Mouse (Mus musculus) lung, embryonic 16.5 days (tissue): Measurements from ENCODE around the gene Iqgap1. TPM values are rescaled to one million over a fixed set of nuclear protein-coding genes. Genes with fewer than 3 reads are reported as not detected.
"Not testable (repeated sequence)": the region's sequence is repeated elsewhere in the genome, so short reads cannot be mapped to it uniquely, and the experiment has no call there.

ENCODE experiments used
- ATAC-seq: fragments of 200-750 bp; cut with Nextera tagmentation; 2 replicates; pipeline ENCODE4 v1.8.0; 2017; ENCODE audit warnings: low read depth, mild to moderate bottlenecking, moderate library complexity
- H3K27ac ChIP-seq: fragments of 300-500 bp; sonication (generic); 2 replicates; pipeline ENCODE4 v1.5.1; 2014; ENCODE audit warnings: mild to moderate bottlenecking, control low read depth, low read length
- H3K27me3 ChIP-seq: fragments of 300-500 bp; sonication (generic); 2 replicates; pipeline ENCODE4 v1.6.1; 2014; ENCODE audit warnings: low read depth, low read length, mixed read lengths; ENCODE audit not compliant: control insufficient read depth, insufficient read depth
- H3K36me3 ChIP-seq: fragments of 300-500 bp; sonication (generic); 2 replicates; pipeline ENCODE4 v1.6.1; 2014; ENCODE audit warnings: low read length; ENCODE audit not compliant: control insufficient read depth, insufficient read depth
- H3K4me1 ChIP-seq: fragments of 300-500 bp; sonication (generic); replicated peaks from 2 replicates; pipeline ENCODE4 v1.6.1; 2014; ENCODE audit warnings: low read length, mixed read lengths; ENCODE audit not compliant: control insufficient read depth, insufficient read depth
- H3K4me2 ChIP-seq: fragments of 300-500 bp; sonication (generic); 2 replicates; pipeline ENCODE4 v1.6.1; 2014; ENCODE audit warnings: low read depth, low read length, control low read depth
- H3K4me3 ChIP-seq: fragments of 300-500 bp; sonication (generic); 2 replicates; pipeline ENCODE4 v1.5.1; 2014; ENCODE audit warnings: mild to moderate bottlenecking, low read length, control low read depth
- H3K9ac ChIP-seq: fragments of 300-500 bp; sonication (generic); 2 replicates; pipeline ENCODE4 v1.6.1; 2014; ENCODE audit warnings: low read length, control low read depth
- H3K9me3 ChIP-seq: fragments of 300-500 bp; sonication (generic); 2 replicates; pipeline ENCODE4 v1.6.1; 2016; ENCODE audit warnings: low read length; ENCODE audit not compliant: control insufficient read depth
- WGBS: fragments of 180-500 bp; shearing (Covaris S2); extraction: QIAGEN DNeasy Blood & Tissue Kit; methylation state at CpG from one replicate; pipeline ENCODE4 v1.1.7; 2014; 5-methylcytosine and 5-hydroxymethylcytosine counted together
- polyA plus RNA-seq: library from polyadenylated mRNA; unstranded; fragments of >200 nt; fragmentation: Nextera tagmentation; extraction: Ambion mirVana; gene quantifications from 2 replicates; pipeline ENCODE4 v1.2.1, GENCODE M21; 2015

Gene Iqgap1
- polyA plus RNA-seq, 1 experiment from 2014 or later: 136 TPM

GRCm38 (mm10) chr7:80839755-80840154 is 14.0 kb upstream of the Iqgap1 start:
- no peak for ATAC-seq
- H3K27ac ChIP-seq: no peak overlapping the region
- no peak overlapping the region for H3K9ac ChIP-seq
- no peaks in the 10 kb centered on the region for H3K9me3 ChIP-seq
- H3K4me2 ChIP-seq: no peak overlapping the region
- H3K4me1 ChIP-seq: peaks cover 11% of the 10 kb centered on the region; the same call in 1 of the 2 replicates
- no peaks in the 10 kb centered on the region for H3K27me3 ChIP-seq
- H3K4me3 ChIP-seq: no peak overlapping the region
- H3K36me3 ChIP-seq: no peaks in the 10 kb centered on the region

- Histone ChIP-seq H3K9me3 (no peaks in the 10 kb centered on the region), H3K9ac (no peak overlapping the region), H3K4me2 (no peak overlapping the region), H3K27ac (no peak overlapping the region), H3K4me1 (peaks cover 16% of the 10 kb centered on the region), H3K36me3 (no peaks in the 10 kb centered on the region), H3K4me3 (no peak overlapping the region), H3K27me3 (no peaks in the 10 kb centered on the region)
- WGBS: 40% methylated on average over 7 of the region's 7 CpGs
- ATAC-seq: no peak
Measured at GRCm38 (mm10) chr7:80838247-80838646, 12.5 kb upstream of the Iqgap1 start.

GRCm38 (mm10) chr7:80837736-80838135 is 12.0 kb upstream of the Iqgap1 start:
- no peak for ATAC-seq
- Histone ChIP-seq H3K4me2 (no peak overlapping the region), H3K4me1 (peaks cover 16% of the 10 kb centered on the region), H3K4me3 (no peak overlapping the region), H3K36me3 (no peaks in the 10 kb centered on the region), H3K9ac (no peak overlapping the region), H3K27ac (no peak overlapping the region), H3K27me3 (no peaks in the 10 kb centered on the region), H3K9me3 (no peaks in the 10 kb centered on the region)
- WGBS: 32% methylated on average over 9 of the region's 9 CpGs

DNA sequence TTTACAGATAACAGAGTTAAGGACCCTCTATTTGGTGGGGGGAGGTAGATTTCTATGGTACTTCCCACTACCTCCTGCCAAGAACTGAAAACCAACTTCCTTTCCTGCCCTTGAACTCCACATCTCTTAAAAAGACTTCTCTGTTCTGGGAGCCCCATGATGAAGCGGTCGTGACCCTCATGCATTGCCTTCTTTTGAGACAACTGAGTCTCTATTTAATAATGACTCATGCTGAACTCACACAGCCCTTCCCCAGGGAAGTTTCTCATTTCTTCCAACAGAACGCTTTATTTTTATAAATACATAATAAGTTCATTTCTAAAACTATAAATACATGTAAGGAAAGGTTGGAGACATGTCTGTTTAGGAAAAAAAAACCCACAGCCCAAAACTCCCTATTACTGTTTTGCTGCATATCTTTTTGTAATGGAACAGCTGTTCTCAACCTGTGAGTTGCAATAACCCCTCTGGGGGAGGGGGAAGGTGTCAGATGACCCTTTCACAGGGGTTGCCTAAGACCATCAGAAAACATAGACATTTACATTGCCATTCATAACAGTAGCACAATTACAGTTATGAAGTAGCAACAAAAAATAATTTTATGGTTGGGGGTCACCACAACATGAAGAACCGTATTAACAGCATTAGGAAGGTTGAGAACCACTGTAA is 10.3 kb upstream of the Iqgap1 start:
- H3K27ac ChIP-seq: peak overlapping the region; percentile 29; the same call in 1 of the 2 replicates
- no peaks in the 10 kb centered on the region for H3K27me3 ChIP-seq
- no peak overlapping the region for H3K4me3 ChIP-seq
- H3K4me2 ChIP-seq: no peak overlapping the region
- WGBS: 52% methylated on average over 4 of the region's 4 CpGs
- no peaks in the 10 kb centered on the region for H3K36me3 ChIP-seq
- no peaks in the 10 kb centered on the region for H3K9me3 ChIP-seq
- H3K4me1 ChIP-seq: peaks cover 23% of the 10 kb centered on the region
- no peak overlapping the region for H3K9ac ChIP-seq
- no peak for ATAC-seq

DNA sequence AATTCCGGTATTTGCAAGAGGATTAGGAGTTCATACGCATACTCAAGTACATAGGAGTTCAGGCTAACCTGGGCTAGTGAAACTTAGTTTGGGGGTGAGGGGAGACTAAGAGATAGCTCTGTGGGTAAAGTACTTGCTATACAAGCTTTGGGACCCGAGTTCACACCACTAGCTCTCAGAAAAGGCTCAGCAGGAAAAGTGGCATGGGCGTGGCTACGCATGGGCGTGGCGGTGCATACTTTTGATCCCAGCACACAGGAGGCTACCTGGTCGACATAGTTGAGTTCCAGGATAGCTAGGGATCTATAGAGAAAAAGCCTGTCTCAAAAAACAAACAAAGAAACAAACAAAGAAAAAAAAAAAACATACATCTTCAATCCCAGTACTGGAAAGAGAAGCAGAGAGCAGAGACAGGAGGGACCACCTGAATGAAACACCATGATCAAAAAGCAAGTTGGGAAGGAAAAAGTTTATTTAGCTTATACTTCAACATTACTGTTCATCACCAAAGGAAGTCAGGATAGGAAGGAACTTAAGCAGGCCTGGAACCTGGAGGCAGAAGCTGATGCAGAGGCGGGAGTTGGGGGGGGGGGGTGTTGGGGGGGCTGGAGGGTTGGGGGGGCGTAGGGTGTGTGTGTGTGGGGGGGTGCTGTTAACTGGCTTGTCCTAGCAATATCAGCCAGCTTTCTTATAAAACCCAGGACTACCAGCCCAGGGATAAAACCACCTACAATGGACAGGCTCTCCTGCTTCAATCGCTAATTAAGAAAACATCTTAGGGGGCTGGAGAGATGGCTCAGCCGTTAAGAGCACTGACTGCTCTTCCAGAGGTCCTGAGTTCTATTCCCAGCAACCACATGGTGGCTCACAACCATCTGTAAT is 8.1 kb upstream of the Iqgap1 start:
- WGBS: 22% methylated on average over 12 of the region's 12 CpGs
- H3K4me1 ChIP-seq: peaks cover 21% of the 10 kb centered on the region
- ATAC-seq: peak; percentile 40; the same call in 1 of the 2 replicates
- H3K27me3 ChIP-seq: no peaks in the 10 kb centered on the region
- H3K4me3 ChIP-seq: no peak overlapping the region
- H3K27ac ChIP-seq: no peak overlapping the region
- no peak overlapping the region for H3K9ac ChIP-seq
- no peaks in the 10 kb centered on the region for H3K36me3 ChIP-seq
- no peaks in the 10 kb centered on the region for H3K9me3 ChIP-seq
- H3K4me2 ChIP-seq: no peak overlapping the region

GRCm38 (mm10) chr7:80832996-80833650 is 7.3 kb upstream of the Iqgap1 start:
- peak; percentile 80 for ATAC-seq
- H3K9me3 ChIP-seq, H3K27me3 ChIP-seq, H3K36me3 ChIP-seq, H3K9ac ChIP-seq, H3K4me3 ChIP-seq, H3K4me2 ChIP-seq: not testable (repeated sequence)
- 9% methylated on average over 13 of the region's 14 CpGs for WGBS
- H3K27ac ChIP-seq: 0 out of 2 replicates have a peak overlapping the region, but pooled peaks have one; percentile 0
- H3K4me1 ChIP-seq: peaks cover 21% of the 10 kb centered on the region

DNA sequence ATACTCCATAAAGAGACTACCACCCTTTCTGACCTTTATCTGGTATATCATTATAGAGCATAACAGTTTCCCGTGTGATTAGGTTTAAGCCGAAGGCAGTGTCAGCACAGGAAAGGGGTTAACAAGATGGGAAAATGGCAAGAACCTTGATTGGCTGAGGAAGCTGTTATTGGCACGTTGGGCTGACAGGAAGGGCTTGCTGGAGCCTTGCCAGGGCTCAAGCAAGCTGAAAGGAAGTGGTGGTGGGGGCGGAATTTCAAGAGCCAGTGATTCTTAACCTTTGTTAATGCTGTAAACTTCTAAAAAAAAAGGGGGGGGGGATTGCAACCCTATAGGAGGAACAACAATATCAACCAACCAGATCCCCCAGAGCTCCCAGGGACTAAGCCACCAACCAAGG is 6.4 kb upstream of the Iqgap1 start:
- H3K36me3 ChIP-seq: no peaks in the 10 kb centered on the region
- H3K4me2 ChIP-seq: no peak overlapping the region
- ATAC-seq: peak; percentile 50
- no peak overlapping the region for H3K4me3 ChIP-seq
- WGBS: 8% methylated on average over 4 of the region's 4 CpGs
- H3K4me1 ChIP-seq: peaks cover 21% of the 10 kb centered on the region
- no peak overlapping the region for H3K9ac ChIP-seq
- no peaks in the 10 kb centered on the region for H3K27me3 ChIP-seq
- 0 out of 2 replicates have a peak overlapping the region, but pooled peaks have one; percentile 19 for H3K27ac ChIP-seq
- no peaks in the 10 kb centered on the region for H3K9me3 ChIP-seq

GRCm38 (mm10) chr7:80830193-80830803 is 4.5 kb upstream of the Iqgap1 start:
- Histone ChIP-seq H3K9ac (no peak overlapping the region), H3K4me1 (peaks cover 22% of the 10 kb centered on the region), H3K27me3 (no peaks in the 10 kb centered on the region), H3K27ac (no peak overlapping the region), H3K4me2 (no peak overlapping the region), H3K36me3 (no peaks in the 10 kb centered on the region), H3K9me3 (no peaks in the 10 kb centered on the region), H3K4me3 (no peak overlapping the region)
- no peak for ATAC-seq
- 79% methylated on average over 15 of the region's 15 CpGs for WGBS
